Mouse (Mus musculus) spleen, adult 2 months (tissue): ENCODE results near the gene Arnt2.

Source experiments
- CTCF ChIP-seq: fragments of 200-500 bp; IDR thresholded peaks from 2 replicates; pipeline ENCODE4 v1.5.1; 2011; ENCODE audit warnings: mild to moderate bottlenecking, inconsistent platforms; ENCODE audit not compliant: insufficient read depth, insufficient read length, insufficient replicate concordance; ENCODE audit errors: extremely low read depth
- POLR2A ChIP-seq: fragments of 200-500 bp; IDR thresholded peaks from 2 replicates; pipeline ENCODE4 v1.6.1; 2011; ENCODE audit warnings: low read depth, low read length, inconsistent platforms

DNA sequence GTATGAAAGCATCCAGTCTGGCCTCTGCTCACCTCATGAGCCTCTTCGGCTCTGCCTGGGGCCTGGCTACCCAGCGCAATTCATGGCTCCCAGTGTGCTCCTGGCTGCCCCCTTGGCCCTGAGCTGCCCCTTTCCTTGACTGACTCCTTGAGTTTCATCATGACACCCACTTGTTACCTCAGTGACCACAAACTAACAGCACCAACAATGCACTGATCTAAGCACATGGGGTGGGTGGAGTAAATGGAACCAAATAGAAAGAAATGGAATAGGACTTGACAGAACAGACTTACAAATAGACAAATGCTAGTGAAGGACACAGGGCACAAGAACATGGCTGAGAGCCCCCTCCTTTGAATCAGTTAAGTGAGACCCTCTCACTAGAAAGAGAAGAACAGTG lies 95.2 kb downstream of the Arnt2 start:
- no peak for TF ChIP-seq CTCF
- no peak for TF ChIP-seq POLR2A
